In genomic region chr9:121690200-121690651, GRCm38 (mm10) we compare ENCODE assay signal across 12 mouse cellular contexts. TPM values are rescaled to one million over a fixed set of nuclear protein-coding genes. Genes with fewer than 3 reads are reported as not detected.
DNase-seq lines count a peak whose midpoint lies in the region; ATAC-seq and TF ChIP-seq lines count a peak whose summit lies in the region.
"Had no signal": no experiment of that assay in that cellular context is flagged by ENCODE, and none has a peak within 500 bp of the region (broad histone marks: within the 10 kb centered on the region; RNA-seq: fewer than 3 reads in every experiment).

No protein-coding gene starts in this region.

- peaks cover 39% of the 10 kb centered on the region for H3K36me3 ChIP-seq in forebrain, postnatal 0 days (ENCODE audit: insufficient read depth)
- peaks cover 17% of the 10 kb centered on the region for H3K36me3 ChIP-seq in neural tube, embryonic 14.5 days (ENCODE audit: control insufficient read depth, insufficient read depth, low read length)
- H3K36me3 ChIP-seq in intestine, postnatal 0 days (ENCODE audit: control insufficient read depth, insufficient read depth): peaks cover 69% of the 10 kb centered on the region

- TF ChIP-seq CTCF in brain, embryonic 14.5 days (IDR thresholded peaks at IDR 0.05; ENCODE audit: borderline replicate concordance, extremely low read depth, insufficient read depth, insufficient read length): no peak
- TF ChIP-seq CTCF in forebrain, postnatal 0 days (IDR thresholded peaks at IDR 0.05; ENCODE audit: low read depth): no peak
- no peak for TF ChIP-seq CTCF in intestine, postnatal 0 days (IDR thresholded peaks at IDR 0.05; ENCODE audit: low read depth)

- H3K9me3 ChIP-seq in forebrain, postnatal 0 days (ENCODE audit: low read length): no peaks in the 10 kb centered on the region
- no peaks in the 10 kb centered on the region for H3K9me3 ChIP-seq in neural tube, embryonic 14.5 days (ENCODE audit: control insufficient read depth, low read length)
- H3K9me3 ChIP-seq in intestine, postnatal 0 days (ENCODE audit: control insufficient read depth): no peaks in the 10 kb centered on the region
- H3K9me3 ChIP-seq: liver, embryonic 15.5 days had no signal

- peak overlapping the region; percentile 43 for H3K4me2 ChIP-seq in forebrain, postnatal 0 days (ENCODE audit: low read depth)
- H3K4me2 ChIP-seq in neural tube, embryonic 14.5 days (ENCODE audit: low read depth, low read length): peak overlapping the region; percentile 23; the same call in 1 of the 2 replicates
- no peak overlapping the region for H3K4me2 ChIP-seq in intestine, postnatal 0 days (replicated peaks; ENCODE audit: low read depth)
- H3K4me2 ChIP-seq: heart, embryonic 11.5 days; liver, embryonic 15.5 days had no signal

- ATAC-seq in forebrain, postnatal 0 days: peak; percentile 96
- peak; percentile 91 for ATAC-seq in neural tube, embryonic 14.5 days (ENCODE audit: low read depth)
- ATAC-seq in intestine, postnatal 0 days: no peak

- no peaks in the 10 kb centered on the region for H3K27me3 ChIP-seq in forebrain, postnatal 0 days (ENCODE audit: insufficient read depth, low read length)
- H3K27me3 ChIP-seq in neural tube, embryonic 14.5 days (ENCODE audit: control insufficient read depth, insufficient read depth, low read length): no peaks in the 10 kb centered on the region
- no peaks in the 10 kb centered on the region for H3K27me3 ChIP-seq in intestine, postnatal 0 days (replicated peaks; ENCODE audit: control insufficient read depth, insufficient read depth, low read length)
- H3K27me3 ChIP-seq: liver, embryonic 15.5 days had no signal

- WGBS in forebrain, postnatal 0 days: 27% methylated on average over 15 of the region's 15 CpGs
- 22% methylated on average over 15 of the region's 15 CpGs for WGBS in neural tube, embryonic 14.5 days
- 80% methylated on average over 15 of the region's 15 CpGs for WGBS in intestine, postnatal 0 days

- TF ChIP-seq POLR2A in brain, embryonic 14.5 days (IDR thresholded peaks at IDR 0.05; ENCODE audit: borderline replicate concordance, extremely low read depth, insufficient read depth, insufficient read length, poor library complexity, severe bottlenecking): no peak

- peak overlapping the region; percentile 86 for H3K27ac ChIP-seq in forebrain, postnatal 0 days (ENCODE audit: low read depth, low read length)
- peak overlapping the region; percentile 72 for H3K27ac ChIP-seq in neural tube, embryonic 14.5 days (ENCODE audit: low read depth, low read length)
- no peak overlapping the region for H3K27ac ChIP-seq in intestine, postnatal 0 days (ENCODE audit: low read depth, low read length)
- H3K27ac ChIP-seq: kidney, postnatal 0 days; liver, embryonic 15.5 days had no signal

- peak overlapping the region; percentile 10; the same call in 1 of the 2 replicates for H3K4me3 ChIP-seq in forebrain, postnatal 0 days (ENCODE audit: low read depth, low read length)
- H3K4me3 ChIP-seq in neural tube, embryonic 14.5 days (ENCODE audit: low read depth, low read length): no peak overlapping the region
- H3K4me3 ChIP-seq in intestine, postnatal 0 days (ENCODE audit: low read depth, low read length): no peak overlapping the region
- H3K4me3 ChIP-seq: liver, embryonic 15.5 days; myocyte had no signal

- H3K9ac ChIP-seq in forebrain, postnatal 0 days: peak overlapping the region; percentile 22
- H3K9ac ChIP-seq in neural tube, embryonic 14.5 days (replicated peaks; ENCODE audit: low read depth, low read length): no peak overlapping the region
- H3K9ac ChIP-seq in intestine, postnatal 0 days (ENCODE audit: low read depth, low read length): no peak overlapping the region
- H3K9ac ChIP-seq: liver, embryonic 15.5 days had no signal

- peaks cover 12% of the 10 kb centered on the region for H3K4me1 ChIP-seq in forebrain, postnatal 0 days (ENCODE audit: insufficient read depth)
- H3K4me1 ChIP-seq in neural tube, embryonic 14.5 days (ENCODE audit: control insufficient read depth, insufficient read depth, low read length): peaks cover 9% of the 10 kb centered on the region; the same call in 1 of the 2 replicates
- H3K4me1 ChIP-seq in intestine, postnatal 0 days (replicated peaks; ENCODE audit: control insufficient read depth, insufficient read depth, low read length): no peaks in the 10 kb centered on the region
- H3K4me1 ChIP-seq: liver, embryonic 15.5 days had no signal

- DNase-seq in brain, embryonic 14.5 days (ENCODE audit: low read depth): peak; percentile 93
- DNase-seq in forebrain, postnatal 0 days: peak; percentile 84
- DNase-seq in layer of hippocampus, postnatal 14 days (ENCODE audit: low spot score in 2 of 2): peak; percentile 60 to 81
- DNase-seq in thymus, postnatal 36 days: no peak
- DNase-seq in gastrocnemius, postnatal 25 days: no peak
- DNase-seq in kidney, adult 8-10 months: no peak

RNA-seq across cellular contexts. Expression of gene Sec22c, which starts 15.1 kb away (rescaled TPM):
- polyA plus RNA-seq in brain, embryonic 14.5 days (2012; rRNA removed): 21.2 and 25.2 TPM in 2 replicates
- 21.2 and 24.8 TPM in 2 replicates for total RNA-seq in forebrain, postnatal 0 days (2014; rRNA removed)
- polyA plus RNA-seq in forebrain, postnatal 0 days (2015; fragmentation: Nextera tagmentation; extraction: Ambion mirVana): 22.2 and 36.3 TPM in 2 replicates
- total RNA-seq in layer of hippocampus, postnatal 14 days (2021): 10 to 100 TPM; 26.4 to 28.7 TPM
- polyA plus RNA-seq in neural tube, embryonic 14.5 days (2014; fragmentation: Nextera tagmentation; extraction: Ambion mirVana): 18.1 and 19.8 TPM in 2 replicates
- polyA plus RNA-seq in intestine, postnatal 0 days (2015; fragmentation: Nextera tagmentation; extraction: Ambion mirVana): 42.4 and 47.8 TPM in 2 replicates
- 1 to 10 TPM; 3.8 to 4.3 TPM for total RNA-seq in gastrocnemius, postnatal 25 days (2021)

RNA-seq across cellular contexts. Expression of gene Ss18l2, which starts 19.9 kb away (rescaled TPM):
- 65.3 and 71.1 TPM in 2 replicates for polyA plus RNA-seq in brain, embryonic 14.5 days (2012; rRNA removed)
- 69.5 and 104 TPM in 2 replicates for total RNA-seq in forebrain, postnatal 0 days (2014; rRNA removed)
- 185 and 241 TPM in 2 replicates for polyA plus RNA-seq in forebrain, postnatal 0 days (2015; fragmentation: Nextera tagmentation; extraction: Ambion mirVana)
- total RNA-seq in layer of hippocampus, postnatal 14 days (2021): 10 to 100 TPM; 83.1 to 92.6 TPM
- 194 and 208 TPM in 2 replicates for polyA plus RNA-seq in neural tube, embryonic 14.5 days (2014; fragmentation: Nextera tagmentation; extraction: Ambion mirVana)
- polyA plus RNA-seq in intestine, postnatal 0 days (2015; fragmentation: Nextera tagmentation; extraction: Ambion mirVana): 144 and 145 TPM in 2 replicates
- total RNA-seq in gastrocnemius, postnatal 25 days (2021): 100 to 1,000 TPM; 104 to 105 TPM

RNA-seq across cellular contexts. Expression of gene Nktr, which starts 28.7 kb away (rescaled TPM):
- polyA plus RNA-seq in brain, embryonic 14.5 days (2012; rRNA removed): 165 and 197 TPM in 2 replicates
- total RNA-seq in forebrain, postnatal 0 days (2014; rRNA removed): 79.8 and 97.3 TPM in 2 replicates
- polyA plus RNA-seq in forebrain, postnatal 0 days (2015; fragmentation: Nextera tagmentation; extraction: Ambion mirVana): 31.3 and 43.2 TPM in 2 replicates
- total RNA-seq in layer of hippocampus, postnatal 14 days (2021): 100 to 1,000 TPM; 105 to 121 TPM
- 64.9 and 82.9 TPM in 2 replicates for polyA plus RNA-seq in neural tube, embryonic 14.5 days (2014; fragmentation: Nextera tagmentation; extraction: Ambion mirVana)
- 32.5 and 35.6 TPM in 2 replicates for polyA plus RNA-seq in intestine, postnatal 0 days (2015; fragmentation: Nextera tagmentation; extraction: Ambion mirVana)
- total RNA-seq in gastrocnemius, postnatal 25 days (2021): 10 to 100 TPM; 30.0 to 30.1 TPM

RNA-seq across cellular contexts. Expression of gene Vipr1, which starts 47.7 kb away (rescaled TPM):
- 0.38 and 0.63 TPM in 2 replicates for polyA plus RNA-seq in brain, embryonic 14.5 days (2012; rRNA removed)
- total RNA-seq in forebrain, postnatal 0 days (2014; rRNA removed): 0.48 and 1.5 TPM in 2 replicates
- 0.34 and 0.89 TPM in 2 replicates for polyA plus RNA-seq in forebrain, postnatal 0 days (2015; fragmentation: Nextera tagmentation; extraction: Ambion mirVana)
- 10 to 100 TPM; 10.6 TPM for total RNA-seq in layer of hippocampus, postnatal 14 days (2021)
- polyA plus RNA-seq in neural tube, embryonic 14.5 days (2014; fragmentation: Nextera tagmentation; extraction: Ambion mirVana): 0.20 and 1.1 TPM in 2 replicates
- polyA plus RNA-seq in intestine, postnatal 0 days (2015; fragmentation: Nextera tagmentation; extraction: Ambion mirVana): 22.8 and 23.3 TPM in 2 replicates
- 1 to 10 TPM; 2.5 to 2.6 TPM for total RNA-seq in gastrocnemius, postnatal 25 days (2021)

RNA-seq across cellular contexts. Expression of gene Lyzl4, which starts 48.3 kb away (rescaled TPM):
- polyA plus RNA-seq in brain, embryonic 14.5 days (2012; rRNA removed): not detected in 2 replicates
- 0.46 TPM in 1 of 2 replicates, not detected in the other for total RNA-seq in forebrain, postnatal 0 days (2014; rRNA removed)
- polyA plus RNA-seq in forebrain, postnatal 0 days (2015; fragmentation: Nextera tagmentation; extraction: Ambion mirVana): 0.25 TPM in 1 of 2 replicates, not detected in the other
- total RNA-seq in layer of hippocampus, postnatal 14 days (2021): 1 to 10 TPM in 1 of 2 experiments, under 1 TPM in 1; 0.69 to 1.3 TPM
- polyA plus RNA-seq in neural tube, embryonic 14.5 days (2014; fragmentation: Nextera tagmentation; extraction: Ambion mirVana): not detected in 2 replicates
- 0.34 TPM in 1 of 2 replicates, not detected in the other for polyA plus RNA-seq in intestine, postnatal 0 days (2015; fragmentation: Nextera tagmentation; extraction: Ambion mirVana)
- not detected for total RNA-seq in gastrocnemius, postnatal 25 days (2021)
- polyA plus RNA-seq: heart, embryonic 11.5 days; kidney, postnatal 0 days; liver, embryonic 15.5 days; myocyte had no signal

Comparison
In these comparisons a context has a peak if more than half of its experiments do, and no peak if none do; other contexts are left out.
1. DNase-seq: peak in brain, embryonic 14.5 days (single experiment), forebrain, postnatal 0 days (single experiment) and layer of hippocampus, postnatal 14 days (2 of 2); none in thymus, postnatal 36 days (0 of 2), gastrocnemius, postnatal 25 days (single experiment) and kidney, adult 8-10 months (0 of 2).